Mouse (Mus musculus): ENCODE data around the gene Mog. TPM values are rescaled to one million over a fixed set of nuclear protein-coding genes. Genes with fewer than 3 reads are reported as not detected.

The Mog gene
- total and polyA plus RNA-seq, 3 experiments: not detected

- Histone ChIP-seq H3K4me2 (ENCODE audit: insufficient read depth, low read depth, poor library complexity, severe bottlenecking) (no peak overlapping the region), H3K4me1 (ENCODE audit: control insufficient read depth in 1 of 2, insufficient read depth in 2 of 2) (peaks cover 2 to 33% of the 10 kb centered on the region in 2 experiments; a peak in 2 of 4 replicates), H3K27me3 (replicated peaks) (no peaks in the 10 kb centered on the region), H3K79me2 (replicated peaks; ENCODE audit: control insufficient read depth, extremely low read depth, insufficient read depth, poor library complexity, severe bottlenecking) (no peaks in the 10 kb centered on the region), H3K36me3 (replicated peaks in 1 of 2; ENCODE audit: control insufficient read depth in 1 of 2, insufficient read depth in 1 of 2, low read length in 1 of 2) (no peaks in the 10 kb centered on the region), H3K4me3 (replicated peaks in 1 of 3; ENCODE audit: low read depth in 2 of 3, low read length in 2 of 3, poor library complexity in 1 of 3) (no peak overlapping the region), H3K9me3 (replicated peaks; ENCODE audit: low read length) (no peaks in the 10 kb centered on the region), H3K9ac (ENCODE audit: insufficient read depth, low read depth) (no peak overlapping the region), H3K27ac (ENCODE audit: insufficient read depth, low read depth) (no peak overlapping the region)
- in situ Hi-C loops (cut with MboI; ENCODE audit: low pct_ligation_motif_present, low pct_unique_long_range_greater_than_20kb, low sequenced_read_pairs) (loop anchor here (10.0 kb wide), 1 partner anchor 82 kb away; no protein-coding TSS in a partner anchor), dilution Hi-C loops (cut with MboI; ENCODE audit: extremely low pct_ligation_motif_present, extremely low pct_unique_long_range_greater_than_20kb, low sequenced_read_pairs) (no loop called here)
- peak; percentile 78 for DNase-seq (ENCODE audit: extremely low read depth)
- TF ChIP-seq CHD2 (IDR thresholded peaks at IDR 0.05; ENCODE audit: low read length): no peak
- peak; percentile 14; the same call in 1 of the 2 replicates for TF ChIP-seq IRF4 (IDR thresholded peaks at IDR 0.05; ENCODE audit: low read depth, low read length)
- TF ChIP-seq SMC3 (IDR thresholded peaks at IDR 0.05; ENCODE audit: low read depth, low read length): peak; percentile 88
- TF ChIP-seq ZKSCAN1 (IDR thresholded peaks at IDR 0.05; ENCODE audit: borderline replicate concordance, low read depth, low read length): no peak
- no peak for TF ChIP-seq MAX (IDR thresholded peaks at IDR 0.05; ENCODE audit: low read length)
- no peak for TF ChIP-seq BHLHE40 (IDR thresholded peaks at IDR 0.05; ENCODE audit: low read depth, low read length)
- no peak for TF ChIP-seq ETS1 (conservative IDR thresholded peaks at IDR 0.05; ENCODE audit: low read depth, low read length)
- TF ChIP-seq MAZ (IDR thresholded peaks at IDR 0.05; ENCODE audit: low read depth, low read length): no peak
- TF ChIP-seq E2F4 (IDR thresholded peaks at IDR 0.05; ENCODE audit: insufficient replicate concordance, low read depth, low read length): no peak
- no peak for TF ChIP-seq PAX5 (IDR thresholded peaks at IDR 0.05; ENCODE audit: low read length)
- TF ChIP-seq NRF1 (IDR thresholded peaks at IDR 0.05; ENCODE audit: low read depth, low read length): no peak
- TF ChIP-seq JUND (conservative IDR thresholded peaks at IDR 0.05; ENCODE audit: low read depth, low read length): no peak
- TF ChIP-seq ELF1 (IDR thresholded peaks at IDR 0.05; ENCODE audit: low read depth, low read length): 0 out of 2 replicates have a peak, but pooled peaks have one; percentile 15
- TF ChIP-seq ZNF384 (IDR thresholded peaks at IDR 0.05; ENCODE audit: low read depth, low read length): no peak
- TF ChIP-seq POLR2AphosphoS2 (IDR thresholded peaks at IDR 0.05; ENCODE audit: low read depth, low read length): no peak
- no peak for TF ChIP-seq UBTF (IDR thresholded peaks at IDR 0.05; ENCODE audit: low read depth, low read length)
- TF ChIP-seq GABPA (IDR thresholded peaks at IDR 0.05; ENCODE audit: insufficient replicate concordance, low read depth, low read length): no peak
- peak; percentile 76 for TF ChIP-seq RAD21 (IDR thresholded peaks at IDR 0.05; ENCODE audit: low read depth, low read length)
- no peak for TF ChIP-seq MXI1 (IDR thresholded peaks at IDR 0.05; ENCODE audit: low read depth, low read length)
- TF ChIP-seq MYC (IDR thresholded peaks at IDR 0.05; ENCODE audit: low read depth, low read length): no peak
- TF ChIP-seq JUN (IDR thresholded peaks at IDR 0.05; ENCODE audit: insufficient read depth, low read depth, low read length): no peak
- TF ChIP-seq USF2 (conservative IDR thresholded peaks at IDR 0.05; ENCODE audit: low read depth, low read length): no peak
- TF ChIP-seq CTCF (conservative IDR thresholded peaks at IDR 0.05 in 1 of 2, IDR thresholded peaks at IDR 0.05 in 1 of 2; ENCODE audit: low read depth in 2 of 2, low read length in 2 of 2): peak; percentile 79 to 90
Measured at GRCm38 (mm10) chr17:36997033-36997735, 26.0 kb downstream of the Mog start.
